Mouse (Mus musculus) naive thymus-derived CD4-positive, alpha-beta T cell, adult 5 months (primary cell): ENCODE results near the gene Map3k3. TPM values are rescaled to one million over a fixed set of nuclear protein-coding genes. Genes with fewer than 3 reads are reported as not detected.

Experiments used
- polyA plus RNA-seq: library from polyadenylated mRNA; unstranded; fragments of 100-300 nt; shearing (Covaris generic); gene quantifications from one replicate; pipeline ENCODE4 v1.2.1, GENCODE M21; 2017

The Map3k3 gene
- polyA plus RNA-seq: 201 TPM

DNA sequence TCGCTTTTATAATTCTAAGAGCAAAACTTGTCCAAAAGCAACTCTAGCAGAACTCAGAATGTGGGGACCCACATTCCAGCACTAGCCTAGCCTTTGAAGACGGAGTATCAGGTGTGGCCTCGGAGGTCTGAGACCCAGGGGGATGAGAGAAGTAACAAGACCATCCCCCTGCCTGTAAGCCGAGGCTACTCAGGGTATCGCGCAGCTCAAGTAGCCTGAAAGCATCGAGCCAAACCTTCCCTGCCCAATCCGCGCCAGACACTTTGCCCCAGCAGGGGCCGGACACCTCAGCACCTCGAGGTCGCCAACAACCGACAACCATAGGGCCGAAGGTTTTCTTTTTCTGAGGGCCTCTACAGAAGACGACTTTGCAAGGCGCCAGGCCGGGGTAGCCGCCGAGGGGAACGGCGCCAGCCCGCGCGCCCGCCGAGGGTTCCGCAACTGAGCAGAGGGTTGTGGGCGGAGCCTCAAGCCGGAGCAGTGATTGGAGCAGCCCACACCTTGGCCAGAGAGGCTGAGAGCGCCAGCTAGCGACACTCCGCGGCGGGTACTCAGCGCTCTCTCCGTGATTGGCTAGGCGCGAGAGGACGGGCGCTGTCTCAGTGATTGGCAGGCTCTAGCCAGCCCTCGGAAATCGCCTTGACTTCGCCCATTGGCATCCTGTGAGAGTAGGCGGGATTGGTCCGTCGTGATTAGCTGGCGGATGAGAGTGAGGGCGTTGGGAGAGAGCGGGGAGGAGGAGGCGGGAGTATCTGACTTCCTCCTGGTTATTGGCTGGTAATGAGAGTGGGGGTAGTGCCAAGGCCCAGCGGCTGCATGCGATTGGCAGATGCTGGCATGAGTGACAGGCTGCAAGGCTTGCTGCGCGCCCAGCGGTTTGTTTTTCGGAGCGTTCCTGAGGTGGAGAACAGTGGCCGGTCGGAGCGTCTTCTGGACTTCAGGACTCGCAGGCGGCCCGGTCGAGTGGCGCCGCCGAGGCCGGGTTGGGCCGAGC lies at the start of gene Map3k3:
Map3k3 (plus strand) TSS at position 906 of the 994 bp plus-strand sequence.

DNA sequence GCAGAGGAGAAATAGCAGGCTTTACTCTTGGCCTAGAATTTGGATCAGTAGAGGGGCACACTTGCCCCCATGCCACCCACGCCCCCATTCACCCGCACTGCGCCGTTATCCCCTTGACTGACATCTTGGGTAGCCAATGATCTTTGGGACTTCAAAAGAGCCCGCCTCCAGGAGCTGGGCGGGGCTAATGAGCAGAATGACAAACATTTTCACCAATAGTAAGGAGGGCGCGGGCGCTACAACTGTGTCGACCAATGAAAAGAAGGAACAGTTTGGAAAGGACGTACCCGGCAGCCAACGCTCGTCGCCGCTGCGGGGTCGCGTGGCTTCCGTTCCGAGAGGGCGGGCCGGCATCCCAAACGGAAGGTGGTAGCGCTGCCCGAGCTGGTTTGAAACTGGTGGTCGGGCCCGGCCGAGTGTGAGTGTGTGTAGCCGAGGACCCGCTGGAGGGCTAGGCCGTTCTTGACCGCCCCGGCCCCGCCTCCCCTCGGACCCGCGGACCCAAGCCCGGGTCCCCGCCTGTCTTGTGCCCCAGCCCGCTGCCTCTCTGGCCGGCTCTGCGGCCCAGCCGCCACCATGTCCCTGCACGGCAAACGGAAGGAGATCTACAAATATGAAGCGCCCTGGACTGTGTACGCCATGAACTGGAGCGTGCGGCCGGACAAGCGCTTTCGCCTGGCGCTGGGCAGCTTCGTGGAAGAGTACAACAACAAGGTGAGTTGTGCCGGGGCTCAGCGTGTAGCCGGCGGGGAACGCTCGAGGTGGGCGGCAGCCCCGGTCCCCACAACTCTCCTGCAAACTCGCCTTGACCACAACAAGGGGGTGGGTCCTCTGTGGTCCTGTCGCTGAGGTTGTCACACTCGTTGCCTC lies 47.6 kb upstream of the Map3k3 start, which contains the start of gene Dcaf7:
Dcaf7 (plus strand) TSS at position 325 of the 870 bp plus-strand sequence.

DNA sequence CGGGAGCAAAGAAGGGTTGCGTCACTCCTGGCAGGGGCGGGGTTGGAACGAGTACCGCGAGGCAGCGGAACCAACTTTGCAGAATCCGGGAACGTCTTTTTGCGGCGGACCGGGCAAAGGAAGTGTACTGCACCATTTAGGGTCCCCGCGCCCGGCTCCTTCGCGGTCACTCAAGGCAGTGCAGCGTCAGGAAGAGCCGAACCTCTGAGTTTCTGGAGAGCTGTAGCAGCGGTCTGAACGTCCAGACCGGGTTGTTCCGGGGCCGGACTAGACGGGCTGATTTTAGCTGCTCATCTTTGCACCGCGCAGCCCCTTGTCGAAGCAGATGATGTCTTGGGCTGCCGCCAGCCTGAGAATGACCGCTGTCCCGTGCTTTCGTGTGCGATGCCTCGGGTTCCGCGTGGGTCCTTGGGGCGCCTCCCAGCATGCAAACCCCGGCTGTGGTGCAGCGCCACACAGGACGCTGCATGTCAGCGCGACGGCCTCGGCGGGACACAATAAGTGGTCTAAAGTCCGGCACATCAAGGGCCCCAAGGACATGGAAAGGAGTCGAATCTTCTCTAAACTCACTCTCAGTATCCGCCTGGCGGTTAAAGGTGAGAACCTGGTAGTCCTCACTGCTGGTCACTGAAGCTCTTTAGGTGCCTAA lies 18.4 kb upstream of the Map3k3 start, which contains the start of gene Taco1:
Taco1 (plus strand) TSS at position 139 of the 649 bp plus-strand sequence.

DNA sequence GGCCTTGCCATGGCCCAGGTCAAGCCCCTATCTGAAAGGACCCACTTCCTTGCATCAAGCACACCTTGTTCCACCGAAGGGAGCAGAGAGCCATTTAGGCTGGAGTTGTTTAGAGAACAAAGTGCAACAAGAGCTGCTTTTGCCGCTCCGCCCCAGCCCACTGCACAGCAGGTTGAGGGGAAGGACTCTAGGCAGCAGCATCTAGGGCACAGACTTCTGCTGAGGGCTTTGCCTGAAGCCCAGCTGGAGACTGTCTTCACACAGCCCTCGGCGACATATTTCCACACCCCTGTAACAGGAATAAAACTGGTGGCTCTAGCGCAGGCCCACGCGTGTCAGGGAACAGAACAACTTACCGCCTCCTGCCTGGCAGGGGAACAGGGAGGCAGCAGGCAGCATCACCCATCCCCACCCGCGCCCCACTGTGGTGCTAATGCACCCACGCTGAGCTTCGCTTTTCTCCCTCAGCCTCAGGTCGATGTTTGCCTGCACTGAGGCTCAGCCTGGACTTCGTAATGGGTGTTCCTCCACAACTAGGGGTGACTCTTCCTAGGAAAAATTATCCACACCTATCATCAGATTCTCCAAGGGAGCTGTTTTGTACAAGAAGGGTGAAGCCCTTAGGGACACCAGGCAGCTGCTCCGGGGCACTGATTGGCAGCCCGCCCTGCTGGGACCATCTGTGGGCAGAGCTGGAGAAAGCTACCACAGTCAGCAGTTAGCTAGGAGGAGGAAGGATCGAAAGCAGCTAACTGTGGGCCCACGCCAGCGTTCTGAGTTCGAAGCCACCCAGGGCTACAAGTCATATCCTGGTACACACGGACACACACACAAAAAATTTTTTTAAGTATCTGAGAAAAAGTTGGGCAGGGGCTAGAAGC lies 76.7 kb downstream of the Map3k3 start, which contains the start of the genes Gm10840 and Limd2:
Gm10840 (plus strand) TSS at position 10 of the 881 bp plus-strand sequence.
Limd2 (minus strand) TSS at position 20 of the 881 bp plus-strand sequence.

DNA sequence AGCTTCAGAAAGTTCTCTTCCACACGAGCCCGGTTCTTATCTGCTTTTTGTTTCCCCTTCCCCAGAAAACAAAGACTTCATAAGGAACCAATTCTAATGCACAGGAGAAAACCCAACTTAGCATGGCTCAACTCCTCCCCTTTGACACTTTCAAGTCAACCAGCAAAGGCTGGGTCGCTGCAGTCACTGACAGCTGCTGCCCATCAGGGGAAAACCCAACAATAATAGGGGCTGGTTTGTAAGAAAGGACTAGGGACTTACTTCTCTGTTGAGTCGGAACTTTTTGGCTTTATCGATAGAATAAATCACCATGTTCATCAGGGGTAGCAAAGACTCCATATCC lies 117.7 kb downstream of the Map3k3 start, which contains the start of gene Strada:
Strada (minus strand) TSS at position 46 of the 343 bp plus-strand sequence.

Other genes starting within 250 kb of the Map3k3 start
- 0.37 TPM for gene Cyb561, start 131.3 kb upstream of the Map3k3 start, polyA plus RNA-seq
- gene Ace, start 116.7 kb upstream of the Map3k3 start, polyA plus RNA-seq: not detected
- gene Ace3, start 89.9 kb upstream of the Map3k3 start, polyA plus RNA-seq: not detected
- 0.14 TPM for gene Kcnh6, start 76.5 kb upstream of the Map3k3 start, polyA plus RNA-seq
- 101 TPM for gene Dcaf7, start 47.7 kb upstream of the Map3k3 start, polyA plus RNA-seq
- 7.3 TPM for gene Taco1, start 18.6 kb upstream of the Map3k3 start, polyA plus RNA-seq
- gene Gm10840, start 76.2 kb downstream of the Map3k3 start, polyA plus RNA-seq: 1.7 TPM
- 1,361 TPM for gene Limd2, start 76.2 kb downstream of the Map3k3 start, polyA plus RNA-seq
- 26.2 TPM for gene Strada, start 117.6 kb downstream of the Map3k3 start, polyA plus RNA-seq
- 71.3 TPM for gene Ccdc47, start 131.7 kb downstream of the Map3k3 start, polyA plus RNA-seq
- gene Ddx42, start 132.3 kb downstream of the Map3k3 start, polyA plus RNA-seq: 124 TPM
- 94.9 TPM for gene Ftsj3, start 171.5 kb downstream of the Map3k3 start, polyA plus RNA-seq
- gene Psmc5, start 171.5 kb downstream of the Map3k3 start, polyA plus RNA-seq: 148 TPM
- 141 TPM for gene Smarcd2, start 188.4 kb downstream of the Map3k3 start, polyA plus RNA-seq
- gene Tcam1, start 192.1 kb downstream of the Map3k3 start, polyA plus RNA-seq: not detected
- not detected for gene Gh, start 217.3 kb downstream of the Map3k3 start, polyA plus RNA-seq
- gene Cd79b, start 230.1 kb downstream of the Map3k3 start, polyA plus RNA-seq: not detected